Mouse (Mus musculus) effector memory CD4-positive, alpha-beta T cell, adult 7 months (primary cell): Measurements from ENCODE around the gene Nr0b1. TPM values are rescaled to one million over a fixed set of nuclear protein-coding genes. Genes with fewer than 3 reads are reported as not detected.

ENCODE experiments used
- polyA plus RNA-seq: library from polyadenylated mRNA; unstranded; fragments of 100-300 nt; shearing (Covaris generic); gene quantifications from one replicate; pipeline ENCODE4 v1.2.1, GENCODE M21; 2017

Gene Nr0b1
- polyA plus RNA-seq, result not detected

DNA sequence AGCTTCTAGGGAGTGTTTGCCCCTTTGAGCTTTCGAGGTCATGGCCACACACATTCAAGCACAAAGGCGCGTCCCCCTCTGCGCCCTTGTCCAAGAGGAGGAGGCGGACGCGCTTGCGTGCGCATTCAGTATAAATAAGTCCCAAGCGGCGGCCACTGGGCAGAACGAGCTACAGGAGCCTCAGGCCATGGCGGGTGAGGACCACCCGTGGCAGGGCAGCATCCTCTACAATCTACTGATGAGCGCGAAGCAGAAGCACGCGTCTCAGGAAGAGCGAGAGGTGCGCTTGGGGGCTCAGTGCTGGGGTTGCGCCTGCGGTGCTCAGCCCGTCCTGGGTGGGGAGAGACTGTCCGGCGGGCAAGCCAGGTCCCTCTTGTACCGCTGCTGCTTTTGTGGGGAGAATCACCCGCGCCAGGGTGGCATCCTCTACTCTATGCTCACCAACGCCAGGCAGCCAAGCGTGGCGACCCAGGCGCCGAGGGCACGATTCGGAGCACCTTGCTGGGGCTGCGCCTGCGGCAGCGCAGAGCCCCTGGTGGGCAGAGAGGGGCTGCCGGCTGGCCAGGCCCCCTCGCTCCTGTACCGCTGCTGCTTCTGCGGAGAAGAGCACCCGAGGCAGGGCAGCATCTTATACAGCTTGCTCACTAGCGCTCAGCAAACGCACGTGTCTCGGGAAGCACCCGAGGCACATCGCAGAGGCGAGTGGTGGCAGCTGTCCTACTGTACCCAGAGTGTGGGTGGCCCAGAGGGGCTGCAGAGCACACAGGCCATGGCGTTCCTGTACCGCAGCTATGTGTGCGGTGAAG, at the start of gene Nr0b1:
Gene Nr0b1 (plus strand): TSS at position 151 of the 806 bp plus-strand sequence.

Other genes with a start within 250 kb of the Nr0b1 start
- gene Samt3, start 147.6 kb upstream of the Nr0b1 start, polyA plus RNA-seq, result not detected
- gene Mageb4, start 113.3 kb downstream of the Nr0b1 start, polyA plus RNA-seq, result not detected